Mouse (Mus musculus): ENCODE results near the gene Ubl4b.

Ubl4b gene

DNA sequence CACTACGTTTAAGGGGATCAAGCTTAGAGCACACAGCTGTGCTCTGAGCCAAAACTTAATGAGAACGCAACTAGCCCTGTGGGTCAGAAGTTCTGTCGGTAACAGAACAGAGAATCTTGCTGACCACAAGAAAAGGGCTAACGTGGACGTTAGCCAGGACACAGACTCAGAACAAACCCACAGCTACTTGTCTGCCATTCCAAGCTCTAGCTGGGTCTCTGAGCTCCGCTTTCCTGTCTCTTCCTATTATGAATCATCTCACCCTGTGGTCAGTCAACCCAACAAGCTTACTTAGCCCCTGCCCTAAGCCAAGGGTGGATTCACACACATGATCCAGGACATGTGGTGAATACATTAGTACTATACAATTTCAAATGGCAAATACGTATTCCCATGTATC lies 12.9 kb upstream of the Ubl4b start:
- no peak for DNase-seq

DNA sequence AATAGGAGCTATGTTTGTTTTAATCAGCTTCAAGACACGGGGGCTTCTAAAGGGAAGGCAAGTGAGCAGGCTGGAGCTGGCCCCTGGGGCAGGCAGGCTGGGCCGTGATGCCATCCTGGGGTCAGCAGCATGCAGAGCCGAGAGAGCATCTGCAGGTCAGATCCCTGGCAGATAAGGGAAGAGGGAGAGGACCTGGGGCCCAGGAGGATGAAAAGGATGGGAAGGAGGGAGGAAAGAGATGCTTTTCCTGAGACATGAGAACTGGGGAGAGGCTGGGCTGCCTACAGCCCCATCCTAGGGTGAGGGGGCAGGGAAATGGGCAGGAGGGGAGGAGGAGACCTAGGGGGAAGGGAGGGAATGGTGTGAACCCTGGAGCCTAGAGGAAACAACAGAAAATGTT lies 10.5 kb upstream of the Ubl4b start:
- DNase-seq = no peak

DNA sequence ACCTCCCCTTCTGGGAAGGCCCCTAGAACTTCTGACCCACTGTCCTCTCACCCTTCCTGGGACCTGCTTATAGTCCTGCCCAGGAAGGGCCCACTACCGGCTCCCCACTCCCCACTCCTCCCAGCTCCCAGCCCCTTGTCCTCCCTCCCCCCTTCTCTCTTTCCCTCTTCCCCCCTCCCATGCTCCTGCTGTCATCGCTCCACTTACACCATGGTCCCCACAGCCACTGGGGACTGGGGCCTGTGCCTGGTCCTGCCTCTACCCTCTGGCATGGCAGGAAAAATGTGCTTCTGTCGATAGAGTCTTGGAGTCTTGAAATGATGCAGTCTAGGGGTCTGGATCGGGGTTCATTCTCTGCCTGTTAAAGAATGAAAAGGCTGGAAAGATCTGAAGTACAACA lies 9.0 kb upstream of the Ubl4b start:
- DNase-seq = no peak

DNA sequence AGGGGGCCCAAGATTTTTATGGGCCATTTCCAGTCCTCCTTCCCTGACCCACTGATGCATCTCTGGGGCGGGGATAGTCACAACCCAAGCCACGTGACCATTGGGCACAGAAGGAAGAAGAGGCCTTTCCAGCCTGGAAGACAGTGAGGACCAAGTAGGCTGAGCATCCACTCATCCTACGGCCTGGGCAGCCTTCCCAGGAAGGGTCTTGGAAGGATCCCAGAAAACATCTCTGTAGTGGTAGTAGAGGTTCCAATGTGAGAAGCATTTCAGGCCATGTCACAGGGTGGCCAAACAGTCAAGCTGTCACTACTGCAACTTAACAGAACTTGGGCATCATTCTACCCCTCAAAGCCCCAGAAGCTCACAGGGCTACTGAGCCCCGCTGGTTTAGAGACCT lies 7.7 kb upstream of the Ubl4b start:
- DNase-seq = peak; percentile 87 to 89

DNA sequence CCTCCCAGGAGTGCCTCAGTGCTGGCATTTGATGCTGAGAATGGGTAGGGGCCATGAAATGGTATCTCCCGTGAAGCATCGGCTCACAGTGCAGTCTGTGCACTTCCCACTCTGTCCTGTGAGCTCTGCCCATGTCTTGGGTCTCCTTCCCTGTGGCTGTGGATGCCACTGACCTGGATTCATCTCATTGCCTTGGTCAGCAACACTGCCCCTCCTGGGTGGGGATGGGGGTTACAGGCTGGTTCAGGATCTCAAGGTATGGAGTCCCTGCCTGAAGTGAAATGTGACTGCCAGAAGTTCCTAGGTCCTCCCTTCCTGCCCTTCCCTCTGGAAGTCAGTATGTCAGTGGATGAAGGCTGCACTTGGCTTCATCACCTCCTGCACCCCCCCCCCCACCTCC lies 7.2 kb upstream of the Ubl4b start:
- peak in 1 of 2 experiments; percentile 50 for DNase-seq

DNA sequence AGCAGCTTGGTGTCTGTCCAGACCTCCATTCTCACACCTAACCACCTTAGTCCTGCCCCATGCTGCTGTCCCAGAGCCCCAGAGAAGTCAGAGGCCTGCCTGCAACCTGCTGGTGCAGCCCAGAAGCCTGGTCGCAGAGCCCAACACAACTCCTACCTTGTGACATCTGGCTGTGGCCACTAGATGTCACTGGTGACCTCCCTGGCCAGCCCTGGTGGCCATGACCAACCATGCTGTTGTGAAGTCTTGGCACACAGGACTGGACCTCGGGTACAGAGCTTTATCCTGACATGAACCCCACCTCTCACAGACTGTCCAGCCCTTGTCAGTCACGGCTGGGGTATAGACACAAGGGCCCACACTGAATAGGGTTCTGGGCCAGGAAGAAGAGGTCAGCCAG lies 4.3 kb upstream of the Ubl4b start:
- peak; percentile 86 to 87 for DNase-seq

DNA sequence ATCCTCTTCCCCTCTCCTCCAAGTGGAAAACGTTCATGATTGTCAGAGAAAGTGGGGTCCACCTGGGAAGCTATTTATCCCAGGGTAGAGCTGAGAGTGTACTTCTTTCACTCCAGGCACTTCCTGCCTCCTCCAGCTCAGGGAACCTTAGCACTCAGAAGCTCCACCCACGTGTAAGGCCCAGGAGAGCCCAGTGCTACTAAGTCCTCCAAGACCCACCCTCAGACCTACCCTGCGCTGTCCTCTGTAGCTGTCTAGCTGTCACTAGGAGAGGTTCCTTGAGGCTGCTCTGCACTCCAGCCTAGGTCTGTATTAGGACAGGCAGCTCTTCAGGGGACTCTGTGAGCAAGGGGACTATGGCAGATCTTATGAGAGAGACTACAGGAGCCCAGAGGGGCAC lies 3.9 kb upstream of the Ubl4b start:
- no peak for DNase-seq

DNA sequence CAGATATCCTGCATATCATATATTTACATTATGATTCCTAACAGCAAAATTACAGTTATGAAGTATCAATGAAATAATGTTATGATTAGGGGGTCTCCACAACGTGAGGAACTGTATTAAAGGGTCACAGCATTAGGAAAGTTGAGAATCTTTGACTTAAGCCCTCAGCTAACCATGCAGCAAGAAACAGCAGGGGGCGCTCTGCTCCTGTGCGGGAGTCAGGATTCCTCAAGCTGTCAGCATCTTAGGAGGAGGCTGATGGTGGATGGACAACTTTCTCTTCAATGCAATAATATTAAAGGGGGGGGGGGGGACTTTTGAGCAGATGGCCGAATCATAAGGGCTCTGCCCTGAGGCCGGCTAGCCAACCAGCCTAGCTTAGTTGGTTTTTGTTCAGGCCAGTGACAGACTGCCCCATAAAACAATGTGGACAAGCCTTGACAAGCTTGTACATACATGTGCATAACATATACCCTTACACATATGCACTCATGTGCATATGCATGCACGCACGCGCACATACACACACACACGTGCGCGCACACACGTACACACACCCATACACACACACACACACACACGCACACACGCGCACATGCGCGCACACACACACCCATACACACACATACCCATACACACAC lies 4.3 kb downstream of the Ubl4b start:
- DNase-seq = peak; percentile 89 to 94

DNA sequence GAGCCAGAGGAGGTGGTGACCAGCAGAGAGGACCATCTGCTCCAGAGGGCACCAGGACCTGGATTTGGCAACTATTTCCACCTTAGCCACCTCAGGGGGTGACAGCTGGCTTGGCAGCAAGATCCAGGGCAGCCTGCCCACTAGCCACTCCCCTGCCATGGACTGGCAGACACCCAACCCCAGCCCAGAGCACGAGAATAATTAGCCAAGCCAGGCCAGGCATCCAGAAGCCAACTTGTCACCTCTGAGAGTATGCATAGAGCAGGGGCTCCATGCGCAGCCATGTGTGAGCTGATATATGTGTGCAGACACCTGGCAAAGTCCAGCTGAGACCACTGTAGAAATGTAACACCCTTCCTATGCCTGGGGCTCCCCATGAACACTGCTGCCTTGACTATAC lies 7.9 kb downstream of the Ubl4b start:
- peak; percentile 90 to 93 for DNase-seq

DNA sequence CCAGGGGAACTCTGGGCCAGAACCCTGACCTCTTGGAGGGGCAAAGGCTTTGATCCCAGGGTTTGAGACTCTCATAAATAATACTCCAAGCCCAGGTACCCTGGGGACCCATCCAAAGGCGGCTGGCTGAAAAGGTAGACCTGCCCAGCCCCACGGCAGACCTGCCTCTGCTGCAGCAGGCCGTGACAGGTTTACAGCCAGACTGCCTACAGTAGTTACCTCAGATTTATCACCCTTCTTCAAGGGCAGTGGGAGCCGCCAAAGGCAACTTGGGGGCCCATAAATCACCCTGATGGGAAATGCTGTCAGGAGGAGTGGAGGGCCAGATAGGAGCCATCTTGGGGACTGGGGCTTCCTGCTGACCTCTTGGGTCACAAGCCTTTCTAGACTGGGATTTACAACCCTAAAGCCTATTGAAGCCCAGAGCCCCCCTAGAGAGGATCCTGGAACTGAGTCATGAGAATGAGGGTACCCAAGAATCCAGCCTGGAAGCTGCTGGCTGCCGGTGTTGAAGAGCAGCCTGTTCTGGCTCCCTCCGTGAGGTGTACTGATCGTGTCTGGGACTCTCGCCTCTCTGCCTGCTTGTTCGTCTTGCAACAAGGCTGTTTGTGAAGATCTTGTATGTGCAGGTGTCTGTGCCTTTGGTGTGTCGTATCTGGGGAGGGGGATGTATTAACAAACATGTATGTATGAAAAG lies 9.0 kb downstream of the Ubl4b start:
- DNase-seq = no peak

DNA sequence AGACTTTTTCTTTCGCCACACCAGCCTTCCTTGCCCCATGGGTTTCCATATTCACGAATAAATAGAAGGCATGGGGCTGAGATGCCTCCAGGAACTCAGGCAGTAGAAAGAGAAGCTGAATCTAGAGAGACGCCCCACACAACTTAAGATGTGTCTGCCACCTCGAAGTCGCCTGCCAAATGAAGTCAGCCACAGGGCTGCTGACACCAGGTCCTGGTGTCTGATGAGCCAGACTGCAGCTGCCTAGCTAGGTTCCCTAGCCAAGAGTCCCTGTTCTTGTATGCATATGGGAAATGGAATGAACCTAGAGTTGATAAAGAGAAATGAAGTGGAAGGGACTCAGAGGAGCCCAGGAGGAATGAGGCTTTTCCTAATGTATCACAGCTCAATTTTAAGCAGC lies 9.6 kb downstream of the Ubl4b start:
- no peak for DNase-seq

DNA sequence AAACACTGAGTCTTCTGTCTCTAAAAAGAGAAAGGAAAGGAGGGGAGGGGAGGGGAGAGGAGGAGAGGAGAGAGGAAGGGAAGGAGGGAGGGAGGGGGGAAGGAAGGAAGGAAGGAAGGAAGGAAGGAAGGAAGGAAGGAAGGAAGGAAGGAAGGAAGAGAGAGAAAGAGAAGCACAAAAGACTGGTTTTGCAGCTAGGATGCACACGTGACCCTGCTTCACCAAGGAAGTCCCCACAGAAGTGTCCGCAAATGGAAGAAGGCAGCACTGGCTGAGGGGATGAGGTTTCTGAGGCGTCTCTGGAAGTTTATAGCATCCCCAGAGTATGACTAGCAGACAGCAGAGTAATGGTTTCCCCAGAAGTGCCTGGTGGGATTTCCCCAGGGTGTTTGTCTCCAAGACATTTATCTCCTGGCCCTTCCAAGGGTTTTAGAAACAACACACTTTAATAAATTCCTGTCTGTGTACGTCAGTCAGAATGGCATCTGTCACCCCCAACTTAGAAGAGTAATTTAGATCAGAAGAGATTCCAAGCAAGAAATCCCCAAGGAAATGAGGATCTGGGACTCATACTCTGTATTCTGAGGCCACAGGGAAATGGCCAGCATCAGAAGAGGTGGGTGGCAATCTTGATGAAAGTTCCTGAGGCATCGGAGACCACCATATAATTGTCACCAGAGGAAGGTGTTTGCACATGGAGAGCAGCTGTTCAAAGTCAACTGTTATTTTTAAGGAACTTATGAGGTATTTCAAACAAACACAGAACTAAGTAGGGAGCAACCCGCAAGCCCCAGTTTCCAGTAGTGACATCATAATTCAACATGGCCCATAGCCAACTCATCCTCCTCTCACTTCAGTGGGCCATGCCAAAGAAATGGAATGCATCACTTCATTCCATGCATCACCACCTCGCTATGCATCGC lies 11.5 kb downstream of the Ubl4b start:
- no peak for DNase-seq

DNA sequence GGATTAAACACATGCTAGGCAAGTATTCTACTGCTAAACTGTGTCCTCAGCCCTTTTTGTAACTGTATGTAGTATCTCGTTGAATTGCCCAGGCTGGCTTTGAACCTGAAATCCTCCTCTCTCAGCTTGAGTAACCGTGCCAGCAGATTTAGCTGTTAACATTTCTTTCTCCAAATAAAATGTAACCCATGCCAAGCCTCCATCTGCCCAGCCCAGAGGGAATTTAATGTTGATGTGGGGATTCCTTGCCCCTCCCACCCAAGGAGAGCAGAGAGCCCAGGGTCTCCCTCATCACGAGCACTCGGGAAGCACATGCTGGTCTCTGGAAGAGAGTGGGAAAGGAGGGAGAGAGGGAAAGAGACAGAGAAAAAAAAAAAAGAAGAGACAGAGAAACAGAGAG lies 12.3 kb downstream of the Ubl4b start:
- no peak for DNase-seq

DNA sequence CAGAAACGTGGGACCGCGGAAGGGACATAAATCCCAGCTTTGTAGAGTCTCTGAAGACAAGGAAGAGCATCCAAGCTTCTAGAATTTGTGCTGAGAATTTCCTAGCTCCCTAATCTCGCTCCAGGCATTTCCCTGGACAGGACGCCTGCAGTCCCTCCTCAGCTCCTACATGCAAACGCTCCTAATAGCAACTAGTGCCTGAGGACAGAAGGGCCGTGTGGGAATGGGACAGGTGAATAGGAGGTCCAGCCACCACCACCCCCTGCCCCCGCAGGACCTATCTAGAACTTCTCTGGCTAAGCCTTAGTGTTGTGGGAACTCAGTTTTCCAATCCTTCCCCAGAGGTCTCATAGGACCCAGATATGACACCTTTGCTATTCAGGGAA lies 17.4 kb downstream of the Ubl4b start:
- DNase-seq = no peak

DNA sequence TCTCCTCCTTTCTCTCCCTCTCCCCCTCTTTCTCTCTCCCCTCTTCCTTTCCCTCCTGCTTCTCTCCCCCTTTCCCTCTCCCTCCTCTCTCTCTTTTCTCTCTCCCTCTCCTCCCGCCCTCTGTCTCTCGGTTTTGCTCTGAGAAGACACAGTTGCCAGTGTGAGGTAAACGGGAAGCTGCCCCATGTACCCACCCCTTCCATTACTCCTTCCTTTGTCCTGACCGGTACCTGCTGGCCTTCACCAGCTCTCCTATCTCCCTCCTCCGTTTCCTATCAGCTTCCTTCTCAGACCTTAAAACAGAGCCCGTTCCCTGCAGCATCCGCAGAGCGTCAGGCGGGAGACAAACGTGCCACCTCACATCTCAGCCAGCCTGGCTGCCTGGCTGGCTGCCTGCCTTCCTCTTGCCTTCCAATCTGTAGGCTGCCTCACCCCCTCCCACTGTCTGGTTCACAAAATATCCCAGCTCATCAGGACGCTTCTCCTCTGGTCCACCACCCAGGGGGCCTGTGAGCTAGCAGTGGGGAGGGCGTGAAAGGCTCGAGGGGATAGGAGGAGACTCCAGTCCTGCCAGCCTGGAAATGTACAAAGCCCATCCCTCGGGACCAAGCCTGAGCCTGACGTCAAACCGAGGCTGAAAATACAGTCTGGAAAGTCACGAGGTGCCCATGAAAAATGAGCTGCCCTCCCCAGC lies 17.9 kb downstream of the Ubl4b start:
- peak; percentile 83 to 84 for DNase-seq

DNA sequence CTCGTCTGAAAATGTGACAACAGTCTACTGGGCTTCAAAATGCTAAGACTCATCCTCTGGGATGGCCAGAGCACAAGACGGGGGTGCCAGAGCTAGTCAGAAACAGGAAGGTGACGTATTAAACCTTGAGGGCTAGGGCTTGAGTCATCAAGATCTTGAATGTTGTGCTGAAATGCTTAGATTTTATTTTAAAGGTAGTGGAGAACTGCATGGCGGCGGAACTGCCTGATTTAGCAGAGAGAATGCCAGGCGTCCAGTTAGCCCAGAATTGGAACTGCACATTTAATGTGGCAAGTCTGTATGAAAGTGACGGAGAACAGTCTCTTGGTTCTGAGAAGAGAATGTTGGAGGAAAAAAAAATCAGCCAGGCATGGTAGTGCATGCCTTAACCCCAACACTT lies 19.9 kb downstream of the Ubl4b start:
- no peak for DNase-seq

DNA sequence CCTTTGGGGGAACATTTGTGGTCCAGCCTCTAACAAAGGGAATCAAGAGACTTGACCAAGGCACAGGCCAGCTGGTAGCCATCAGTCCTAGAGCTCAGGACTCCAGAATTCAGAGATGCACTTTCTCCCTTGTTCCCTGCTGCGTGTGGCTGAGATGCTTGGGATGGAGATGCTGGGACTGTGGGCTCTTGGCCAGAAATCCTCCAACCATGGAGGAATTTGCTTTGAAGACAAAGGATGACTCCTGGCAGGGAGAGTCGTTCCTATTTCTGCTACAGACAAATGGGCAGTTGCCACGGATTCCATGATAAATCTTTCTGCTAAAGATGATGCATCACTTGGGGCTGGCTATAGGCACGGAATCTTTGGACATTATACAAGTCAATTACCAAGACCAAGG lies 21.3 kb downstream of the Ubl4b start:
- peak; percentile 52 to 55 for DNase-seq

DNA sequence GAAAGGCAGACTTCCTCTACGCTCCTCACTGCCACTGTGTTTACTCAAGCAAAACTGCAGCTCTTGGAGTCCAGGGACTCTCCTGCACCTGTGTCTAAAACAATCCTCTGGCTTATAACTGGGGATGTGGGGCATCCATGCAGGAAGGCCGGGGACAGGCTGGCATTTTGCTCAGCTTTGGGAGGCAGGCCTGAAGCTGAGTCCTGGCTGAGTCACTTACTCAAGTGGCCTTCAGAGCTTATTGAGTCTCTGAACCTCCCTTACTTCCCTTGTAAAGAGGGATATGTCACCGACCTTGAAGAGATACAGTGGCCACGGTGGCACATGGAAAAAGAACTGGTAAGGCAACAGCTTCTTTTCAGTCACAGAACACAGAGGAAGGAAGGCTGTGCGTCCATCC lies 24.3 kb downstream of the Ubl4b start:
- no peak for DNase-seq

DNA sequence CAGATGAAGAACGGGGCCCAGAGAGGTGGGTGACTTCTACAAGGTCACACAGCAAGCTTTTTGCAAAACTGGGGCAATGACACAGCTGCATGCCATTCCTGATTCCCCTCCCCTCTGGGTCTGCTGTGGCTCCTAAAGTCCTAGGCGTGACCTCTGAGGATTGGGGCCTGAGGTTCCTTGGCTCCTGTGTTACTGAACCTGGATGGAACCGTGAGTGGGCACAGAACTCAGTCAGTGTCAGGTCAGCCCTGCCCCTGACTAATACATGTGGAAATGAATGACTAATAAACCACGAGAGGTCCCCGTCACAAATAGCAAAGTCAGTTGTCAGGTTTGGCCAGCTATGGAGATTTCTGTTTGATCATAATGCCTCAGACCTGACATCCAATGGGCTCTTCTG lies 25.7 kb downstream of the Ubl4b start:
- DNase-seq = no peak

DNA sequence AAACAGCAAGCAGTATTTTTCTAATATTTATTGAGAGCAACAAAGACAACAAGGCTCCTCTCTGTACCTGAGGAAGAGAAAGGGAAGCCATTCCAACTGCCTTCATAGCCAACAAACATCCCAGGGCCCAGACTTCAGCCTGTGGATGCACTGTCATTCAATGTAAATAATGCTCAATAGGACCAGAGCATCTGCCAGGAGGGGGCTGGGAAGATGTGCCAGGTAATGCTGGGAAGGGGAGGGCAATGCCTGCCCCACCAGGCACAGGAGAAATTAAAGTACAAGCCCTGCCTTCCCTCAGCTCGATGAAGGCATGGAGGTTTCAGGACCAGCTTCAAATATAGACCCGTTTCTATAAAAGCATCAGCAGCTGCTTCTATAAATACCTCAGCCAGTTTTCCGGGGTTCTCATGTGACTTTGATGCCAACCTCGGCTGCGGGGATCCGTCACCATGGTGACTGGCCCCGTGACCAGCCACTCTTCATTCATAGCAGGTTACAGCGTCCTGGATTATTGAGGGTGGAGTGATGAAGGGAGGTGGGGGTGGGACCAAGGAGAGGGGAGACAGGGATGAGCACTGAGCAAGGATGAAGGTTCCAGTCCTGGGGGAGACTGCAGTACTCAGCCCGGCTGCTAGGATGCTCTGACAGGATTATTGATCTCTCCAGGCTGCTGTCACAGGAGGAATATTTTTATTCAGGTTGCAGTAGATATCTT lies 26.3 kb downstream of the Ubl4b start:
- DNase-seq = peak; percentile 88 to 89

DNA sequence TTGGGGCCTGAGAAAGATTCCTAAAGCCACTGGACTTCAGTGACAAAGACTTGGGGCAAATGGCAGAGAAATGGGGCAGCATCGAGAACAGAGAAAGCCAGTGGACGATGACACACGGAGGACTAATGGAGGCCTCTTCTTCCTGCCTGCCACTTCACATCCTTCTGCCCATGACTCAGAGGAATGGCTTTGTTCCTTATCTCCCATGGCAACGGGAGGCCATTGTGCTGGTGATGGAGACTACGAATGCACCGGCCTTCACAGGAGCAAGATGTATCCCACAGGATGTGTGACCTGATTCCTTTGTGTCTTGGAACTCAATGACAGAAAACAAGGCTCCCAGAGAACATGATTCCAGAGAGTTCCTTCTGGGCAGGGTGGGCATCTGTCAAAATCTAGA lies 30.3 kb downstream of the Ubl4b start:
- DNase-seq = no peak

DNA sequence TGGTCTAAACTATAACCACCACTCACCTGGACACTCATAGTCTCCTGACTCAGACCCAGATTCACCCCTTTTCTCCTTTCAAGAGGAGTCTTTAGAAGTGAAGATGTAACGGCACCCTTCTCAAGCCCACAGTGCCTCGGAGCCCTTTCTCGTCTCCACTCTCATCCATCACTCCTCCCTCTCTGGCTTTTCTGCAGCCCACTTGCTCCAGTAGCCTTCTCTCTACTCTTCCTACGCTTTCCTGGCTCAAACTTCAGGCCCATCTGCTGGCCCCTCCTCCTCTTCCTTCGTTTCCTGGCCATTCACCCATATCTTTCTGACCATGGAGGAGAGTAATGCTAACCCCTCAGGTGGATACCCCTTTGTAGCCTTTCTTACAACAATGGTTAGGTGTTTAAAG lies 33.9 kb downstream of the Ubl4b start:
- no peak for DNase-seq

All from cerebellum, postnatal 14 days (tissue).